Mouse (Mus musculus): Measurements from ENCODE around the gene 1700013F07Rik. TPM values are rescaled to one million over a fixed set of nuclear protein-coding genes. Genes with fewer than 3 reads are reported as not detected.
A peak's percentile ranks its signal among the peaks of the same experiment; 100 is the strongest.
"Not testable (repeated sequence)": the region's sequence is repeated elsewhere in the genome, so short reads cannot be mapped to it uniquely, and the experiment has no call there.

1700013F07Rik gene
- polyA plus RNA-seq, 1 experiment from 2014 or later, result 6.4 TPM

- Histone ChIP-seq H3K27me3 (replicated peaks; ENCODE audit: insufficient read depth, low read length) (no peaks in the 10 kb centered on the region), H3K4me1 (ENCODE audit: insufficient read depth, low read depth, low read length) (peaks cover 10% of the 10 kb centered on the region), H3K4me3 (ENCODE audit: low read depth, low read length) (peak within 1 kb of the TSS; percentile 82), H3K36me3 (ENCODE audit: insufficient read depth, low read length) (peaks cover 11% of the 10 kb centered on the region; the same call in 1 of the 2 replicates), H3K4me2 (replicated peaks; ENCODE audit: low read depth, low read length) (peak within 1 kb of the TSS; percentile 77), H3K27ac (ENCODE audit: low read length) (peak within 1 kb of the TSS; percentile 95), H3K9ac (replicated peaks; ENCODE audit: low read depth) (peak within 1 kb of the TSS; percentile 84), H3K9me3 (ENCODE audit: low read length) (no peaks in the 10 kb centered on the region)
- TF ChIP-seq EP300 (IDR thresholded peaks at IDR 0.05) (peak; percentile 97), CTCF (IDR thresholded peaks at IDR 0.05) (no peak)
- DNase-seq (ENCODE audit: low spot score), result peak; percentile 100
- peak; percentile 97 for ATAC-seq
- whole genome bisulfite sequencing, result under 1% methylated on average over 45 of the region's 45 CpGs
Measured at GRCm38 (mm10) chr3:108562133-108562730, 28.3 kb downstream of the 1700013F07Rik start, which contains the start of gene Tmem167b. Tmem167b (minus strand) TSS chr3:108562466.

- H3K36me3 ChIP-seq (ENCODE audit: insufficient read depth, low read length), result peaks cover 10% of the 10 kb centered on the region; the same call in 1 of the 2 replicates
- no peaks in the 10 kb centered on the region for H3K27me3 ChIP-seq (replicated peaks; ENCODE audit: insufficient read depth, low read length)
- ATAC-seq, result peak; percentile 66
- peak overlapping the region; percentile 95 for H3K27ac ChIP-seq (ENCODE audit: low read length)
- DNase-seq (ENCODE audit: low spot score), result no peak
- H3K9ac ChIP-seq (replicated peaks; ENCODE audit: low read depth), result peak overlapping the region; percentile 41; the same call in 1 of the 2 replicates
- H3K4me2 ChIP-seq (replicated peaks; ENCODE audit: low read depth, low read length), result peak overlapping the region; percentile 77
- TF ChIP-seq CTCF (IDR thresholded peaks at IDR 0.05), result peak; percentile 61
- TF ChIP-seq EP300 (IDR thresholded peaks at IDR 0.05), result no peak
- H3K4me3 ChIP-seq (ENCODE audit: low read depth, low read length), result peak overlapping the region; percentile 82
- peaks cover 10% of the 10 kb centered on the region for H3K4me1 ChIP-seq (ENCODE audit: insufficient read depth, low read depth, low read length)
- no peaks in the 10 kb centered on the region for H3K9me3 ChIP-seq (ENCODE audit: low read length)
- 3% methylated on average over 15 of the region's 15 CpGs for WGBS
Measured at GRCm38 (mm10) chr3:108562777-108563271, 28.9 kb downstream of the 1700013F07Rik start.

GRCm38 (mm10) chr3:108563309-108563708 lies 29.4 kb downstream of the 1700013F07Rik start:
- H3K27me3 ChIP-seq (replicated peaks; ENCODE audit: insufficient read depth, low read length), result no peaks in the 10 kb centered on the region
- peaks cover 10% of the 10 kb centered on the region for H3K4me1 ChIP-seq (ENCODE audit: insufficient read depth, low read depth, low read length)
- DNase-seq (ENCODE audit: low spot score) (peak; percentile 94), ATAC-seq (peak; percentile 22)
- peaks cover 6% of the 10 kb centered on the region; the same call in 1 of the 2 replicates for H3K36me3 ChIP-seq (ENCODE audit: insufficient read depth, low read length)
- peak overlapping the region; percentile 41; the same call in 1 of the 2 replicates for H3K9ac ChIP-seq (replicated peaks; ENCODE audit: low read depth)
- H3K27ac ChIP-seq (ENCODE audit: low read length), result peak overlapping the region; percentile 95
- H3K4me2 ChIP-seq (replicated peaks; ENCODE audit: low read depth, low read length), result peak overlapping the region; percentile 77
- 1% methylated on average over 4 of the region's 4 CpGs for WGBS
- no peaks in the 10 kb centered on the region for H3K9me3 ChIP-seq (ENCODE audit: low read length)
- peak overlapping the region; percentile 82 for H3K4me3 ChIP-seq (ENCODE audit: low read depth, low read length)
- TF ChIP-seq CTCF (IDR thresholded peaks at IDR 0.05) (peak; percentile 86), EP300 (IDR thresholded peaks at IDR 0.05) (no peak; the same call in 1 of the 2 replicates)

GRCm38 (mm10) chr3:108567990-108568877 lies 34.3 kb downstream of the 1700013F07Rik start:
- Histone ChIP-seq H3K27me3 (replicated peaks; ENCODE audit: insufficient read depth, low read length) (no peaks in the 10 kb centered on the region), H3K9me3 (ENCODE audit: low read length) (no peaks in the 10 kb centered on the region), H3K36me3 (ENCODE audit: insufficient read depth, low read length) (no peaks in the 10 kb centered on the region), H3K4me2 (replicated peaks; ENCODE audit: low read depth, low read length) (no peak overlapping the region), H3K27ac (ENCODE audit: low read length) (no peak overlapping the region), H3K4me1 (ENCODE audit: insufficient read depth, low read depth, low read length) (no peaks in the 10 kb centered on the region), H3K9ac (replicated peaks; ENCODE audit: low read depth) (no peak overlapping the region), H3K4me3 (ENCODE audit: low read depth, low read length) (no peak overlapping the region)
- no peak for DNase-seq (ENCODE audit: low spot score)
- 58% methylated on average over 15 of the region's 15 CpGs for WGBS
- ATAC-seq, result no peak
- TF ChIP-seq EP300 (IDR thresholded peaks at IDR 0.05) (no peak), CTCF (IDR thresholded peaks at IDR 0.05) (no peak)

GRCm38 (mm10) chr3:108569636-108570035 lies 35.7 kb downstream of the 1700013F07Rik start:
- 44% methylated on average over 2 of the region's 3 CpGs for WGBS
- not testable (repeated sequence) for H3K27me3 ChIP-seq (replicated peaks; ENCODE audit: insufficient read depth, low read length); H3K4me1 ChIP-seq (ENCODE audit: insufficient read depth, low read depth, low read length); H3K27ac ChIP-seq (ENCODE audit: low read length); ATAC-seq; H3K36me3 ChIP-seq (ENCODE audit: insufficient read depth, low read length); H3K9ac ChIP-seq (replicated peaks; ENCODE audit: low read depth); H3K4me3 ChIP-seq (ENCODE audit: low read depth, low read length); DNase-seq (ENCODE audit: low spot score); H3K4me2 ChIP-seq (replicated peaks; ENCODE audit: low read depth, low read length); H3K9me3 ChIP-seq (ENCODE audit: low read length)

- H3K4me3 ChIP-seq (ENCODE audit: low read depth, low read length), result peak overlapping the region; percentile 83; the same call in 1 of the 2 replicates
Measured at GRCm38 (mm10) chr3:108570813-108571212, 36.9 kb downstream of the 1700013F07Rik start.

More at GRCm38 (mm10) chr3:108570813-108571212, 36.9 kb downstream of the 1700013F07Rik start:
- DNase-seq (ENCODE audit: low spot score) (no peak), ATAC-seq (no peak)
- WGBS, result 85% methylated on average over 14 of the region's 14 CpGs
- Histone ChIP-seq H3K9ac (replicated peaks; ENCODE audit: low read depth) (no peak overlapping the region), H3K27ac (ENCODE audit: low read length) (no peak overlapping the region), H3K4me2 (replicated peaks; ENCODE audit: low read depth, low read length) (peak overlapping the region; percentile 71; the same call in 1 of the 2 replicates), H3K4me1 (ENCODE audit: insufficient read depth, low read depth, low read length) (no peaks in the 10 kb centered on the region), H3K27me3 (replicated peaks; ENCODE audit: insufficient read depth, low read length) (no peaks in the 10 kb centered on the region), H3K9me3 (ENCODE audit: low read length) (no peaks in the 10 kb centered on the region), H3K36me3 (ENCODE audit: insufficient read depth, low read length) (no peaks in the 10 kb centered on the region)
- TF ChIP-seq CTCF (IDR thresholded peaks at IDR 0.05), result no peak
- no peak for TF ChIP-seq EP300 (IDR thresholded peaks at IDR 0.05)

Measured in lung, postnatal 0 days (tissue).